Mouse (Mus musculus): ENCODE data around the gene Fam167b. TPM values are rescaled to one million over a fixed set of nuclear protein-coding genes. Genes with fewer than 3 reads are reported as not detected.
"Not testable (repeated sequence)": the region's sequence is repeated elsewhere in the genome, so short reads cannot be mapped to it uniquely, and the experiment has no call there.

Gene Fam167b
- polyA plus RNA-seq, 1 experiment from 2014 or later = 3.2 TPM

DNA sequence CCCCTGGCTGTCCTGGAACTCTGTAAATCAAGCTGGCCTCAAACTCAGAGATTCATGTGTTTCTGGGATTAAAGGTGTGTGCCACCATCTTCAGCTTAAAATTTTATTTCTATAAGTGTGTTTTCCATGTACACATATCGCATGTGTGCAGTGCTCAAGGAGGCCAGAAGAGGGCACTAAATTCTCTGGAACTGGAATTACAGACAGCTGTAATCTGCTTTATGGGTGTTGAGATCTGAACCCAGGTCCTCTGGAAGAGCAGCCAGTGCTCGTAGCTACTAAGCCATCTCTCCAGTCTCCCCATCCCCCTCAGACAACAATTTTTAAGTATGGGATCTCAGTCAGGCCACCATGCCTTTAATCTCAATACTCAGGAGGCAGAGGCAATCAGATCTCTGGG, 29.0 kb downstream of the Fam167b start:
- Histone ChIP-seq H3K27me3 (replicated peaks; ENCODE audit: insufficient read depth, low read length) (no peaks in the 10 kb centered on the region), H3K4me2 (replicated peaks; ENCODE audit: low read depth, low read length) (no peak overlapping the region), H3K4me3 (ENCODE audit: low read depth, low read length) (no peak overlapping the region), H3K9me3 (ENCODE audit: low read length) (no peaks in the 10 kb centered on the region), H3K4me1 (ENCODE audit: insufficient read depth, low read depth, low read length) (no peaks in the 10 kb centered on the region), H3K36me3 (ENCODE audit: insufficient read depth, low read length) (no peaks in the 10 kb centered on the region), H3K9ac (replicated peaks; ENCODE audit: low read depth) (no peak overlapping the region), H3K27ac (ENCODE audit: low read length) (no peak overlapping the region)
- WGBS = 90% methylated on average over 2 of the region's 2 CpGs
- ATAC-seq (no peak), DNase-seq (ENCODE audit: low spot score) (no peak)
- TF ChIP-seq EP300 (IDR thresholded peaks at IDR 0.05) (no peak), CTCF (IDR thresholded peaks at IDR 0.05) (peak; percentile 61)

GRCm38 (mm10) chr4:129547631-129548030, 30.7 kb downstream of the Fam167b start:
- not testable (repeated sequence) for H3K36me3 ChIP-seq (ENCODE audit: insufficient read depth, low read length); H3K4me1 ChIP-seq (ENCODE audit: insufficient read depth, low read depth, low read length); H3K4me3 ChIP-seq (ENCODE audit: low read depth, low read length); H3K4me2 ChIP-seq (replicated peaks; ENCODE audit: low read depth, low read length); H3K27me3 ChIP-seq (replicated peaks; ENCODE audit: insufficient read depth, low read length); ATAC-seq; H3K9me3 ChIP-seq (ENCODE audit: low read length); H3K27ac ChIP-seq (ENCODE audit: low read length); DNase-seq (ENCODE audit: low spot score); H3K9ac ChIP-seq (replicated peaks; ENCODE audit: low read depth)
- WGBS = 79% methylated on average over 4 of the region's 4 CpGs

- Histone ChIP-seq H3K27ac (ENCODE audit: low read length) (no peak overlapping the region), H3K27me3 (replicated peaks; ENCODE audit: insufficient read depth, low read length) (no peaks in the 10 kb centered on the region), H3K4me3 (ENCODE audit: low read depth, low read length) (no peak overlapping the region), H3K9ac (replicated peaks; ENCODE audit: low read depth) (no peak overlapping the region), H3K36me3 (ENCODE audit: insufficient read depth, low read length) (no peaks in the 10 kb centered on the region), H3K9me3 (ENCODE audit: low read length) (no peaks in the 10 kb centered on the region), H3K4me1 (ENCODE audit: insufficient read depth, low read depth, low read length) (no peaks in the 10 kb centered on the region), H3K4me2 (replicated peaks; ENCODE audit: low read depth, low read length) (no peak overlapping the region)
- DNase-seq (ENCODE audit: low spot score) = no peak
- no peak for TF ChIP-seq CTCF (IDR thresholded peaks at IDR 0.05)
- TF ChIP-seq EP300 (IDR thresholded peaks at IDR 0.05) = no peak
- 91% methylated on average over 4 of the region's 4 CpGs for WGBS
- no peak for ATAC-seq
Measured at GRCm38 (mm10) chr4:129544106-129544505, 34.2 kb downstream of the Fam167b start.

GRCm38 (mm10) chr4:129542592-129543141, 35.7 kb downstream of the Fam167b start, which contains the start of gene Hdac1:
Gene Hdac1 (minus strand): TSS chr4:129542713.
- TF ChIP-seq CTCF (IDR thresholded peaks at IDR 0.05) (peak; percentile 39; the same call in 1 of the 2 replicates), EP300 (IDR thresholded peaks at IDR 0.05) (no peak)
- Histone ChIP-seq H3K4me2 (replicated peaks; ENCODE audit: low read depth, low read length) (peak within 1 kb of the TSS; percentile 79), H3K9me3 (ENCODE audit: low read length) (no peaks in the 10 kb centered on the region), H3K4me1 (ENCODE audit: insufficient read depth, low read depth, low read length) (no peaks in the 10 kb centered on the region), H3K36me3 (ENCODE audit: insufficient read depth, low read length) (no peaks in the 10 kb centered on the region), H3K9ac (replicated peaks; ENCODE audit: low read depth) (peak within 1 kb of the TSS; percentile 78), H3K4me3 (ENCODE audit: low read depth, low read length) (peak within 1 kb of the TSS; percentile 80), H3K27ac (ENCODE audit: low read length) (peak within 1 kb of the TSS; percentile 75), H3K27me3 (replicated peaks; ENCODE audit: insufficient read depth, low read length) (no peaks in the 10 kb centered on the region)
- ATAC-seq = peak; percentile 100
- peak; percentile 98 for DNase-seq (ENCODE audit: low spot score)
- WGBS = under 1% methylated on average over 39 of the region's 46 CpGs

- Histone ChIP-seq H3K4me1 (ENCODE audit: insufficient read depth, low read depth, low read length) (no peaks in the 10 kb centered on the region), H3K4me3 (ENCODE audit: low read depth, low read length) (peak overlapping the region; percentile 80), H3K27me3 (replicated peaks; ENCODE audit: insufficient read depth, low read length) (no peaks in the 10 kb centered on the region), H3K4me2 (replicated peaks; ENCODE audit: low read depth, low read length) (peak overlapping the region; percentile 79), H3K36me3 (ENCODE audit: insufficient read depth, low read length) (no peaks in the 10 kb centered on the region), H3K27ac (ENCODE audit: low read length) (peak overlapping the region; percentile 64), H3K9ac (replicated peaks; ENCODE audit: low read depth) (peak overlapping the region; percentile 78), H3K9me3 (ENCODE audit: low read length) (no peaks in the 10 kb centered on the region)
- TF ChIP-seq EP300 (IDR thresholded peaks at IDR 0.05) = no peak
- TF ChIP-seq CTCF (IDR thresholded peaks at IDR 0.05) = peak; percentile 49
- no peak for ATAC-seq
- peak; percentile 6 for DNase-seq (ENCODE audit: low spot score)
- WGBS = under 1% methylated on average over 30 of the region's 30 CpGs
Measured at GRCm38 (mm10) chr4:129541868-129542591, 36.3 kb downstream of the Fam167b start.

DNA sequence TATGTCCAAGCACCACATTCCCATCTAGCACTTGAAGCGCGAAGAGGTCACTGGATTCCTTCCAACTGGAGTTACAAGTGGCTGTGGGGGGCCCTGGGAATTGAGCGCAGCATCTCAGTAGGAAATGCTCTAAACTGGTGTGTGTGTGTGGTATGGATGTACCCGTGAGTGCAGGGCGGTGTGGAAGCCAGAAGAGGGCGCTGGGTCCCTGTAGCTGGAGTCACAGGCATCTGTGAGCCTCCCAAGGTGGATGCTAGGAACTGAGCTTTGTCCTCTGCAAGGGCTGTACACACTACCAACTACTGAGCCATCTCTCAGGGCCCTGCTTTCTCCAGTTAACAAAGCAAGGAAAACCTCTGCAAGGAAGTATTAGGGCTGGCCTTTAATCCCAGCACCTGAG, 38.3 kb downstream of the Fam167b start:
- 68% methylated on average over 6 of the region's 6 CpGs for WGBS
- no peak for TF ChIP-seq EP300 (IDR thresholded peaks at IDR 0.05)
- peak; percentile 69 for TF ChIP-seq CTCF (IDR thresholded peaks at IDR 0.05)
- H3K36me3 ChIP-seq (ENCODE audit: insufficient read depth, low read length) = no peaks in the 10 kb centered on the region

DNA sequence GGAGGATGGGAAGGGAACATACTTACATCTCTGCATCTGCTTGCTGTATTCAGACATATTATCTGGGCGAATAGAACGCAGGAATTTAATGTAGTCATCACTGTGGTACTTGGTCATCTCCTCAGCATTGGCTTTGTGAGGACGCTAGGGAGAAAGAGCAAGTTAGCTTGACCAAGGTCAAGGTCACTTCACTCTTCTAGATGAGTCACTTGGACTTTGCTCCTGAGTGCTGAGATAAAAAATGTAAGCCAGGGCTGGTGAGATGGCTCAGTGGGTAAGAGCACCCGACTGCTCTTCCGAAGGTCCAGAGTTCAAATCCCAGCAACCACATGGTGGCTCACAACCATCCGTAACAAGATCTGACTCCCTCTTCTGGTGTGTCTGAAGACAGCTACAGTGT, 49.4 kb downstream of the Fam167b start:
- not testable (repeated sequence) for DNase-seq (ENCODE audit: low spot score); H3K4me2 ChIP-seq (replicated peaks; ENCODE audit: low read depth, low read length); H3K27me3 ChIP-seq (replicated peaks; ENCODE audit: insufficient read depth, low read length); H3K4me1 ChIP-seq (ENCODE audit: insufficient read depth, low read depth, low read length); H3K27ac ChIP-seq (ENCODE audit: low read length); H3K4me3 ChIP-seq (ENCODE audit: low read depth, low read length); H3K9me3 ChIP-seq (ENCODE audit: low read length); ATAC-seq; H3K9ac ChIP-seq (replicated peaks; ENCODE audit: low read depth)
- 95% methylated on average over 5 of the region's 6 CpGs for WGBS
- peaks cover 28% of the 10 kb centered on the region; the same call in 1 of the 2 replicates for H3K36me3 ChIP-seq (ENCODE audit: insufficient read depth, low read length)

More for the DNA sequence above, 38.3 kb downstream of the Fam167b start:
- no peak overlapping the region for H3K4me3 ChIP-seq (ENCODE audit: low read depth, low read length)
- no peaks in the 10 kb centered on the region for H3K9me3 ChIP-seq (ENCODE audit: low read length)
- ATAC-seq = no peak
- H3K27ac ChIP-seq (ENCODE audit: low read length) = no peak overlapping the region
- H3K9ac ChIP-seq (replicated peaks; ENCODE audit: low read depth) = no peak overlapping the region
- no peaks in the 10 kb centered on the region for H3K4me1 ChIP-seq (ENCODE audit: insufficient read depth, low read depth, low read length)
- no peak overlapping the region for H3K4me2 ChIP-seq (replicated peaks; ENCODE audit: low read depth, low read length)
- DNase-seq (ENCODE audit: low spot score) = peak; percentile 27
- no peaks in the 10 kb centered on the region for H3K27me3 ChIP-seq (replicated peaks; ENCODE audit: insufficient read depth, low read length)
